19 mouse cellular contexts compared by ENCODE assay signal in the genomic region with DNA sequence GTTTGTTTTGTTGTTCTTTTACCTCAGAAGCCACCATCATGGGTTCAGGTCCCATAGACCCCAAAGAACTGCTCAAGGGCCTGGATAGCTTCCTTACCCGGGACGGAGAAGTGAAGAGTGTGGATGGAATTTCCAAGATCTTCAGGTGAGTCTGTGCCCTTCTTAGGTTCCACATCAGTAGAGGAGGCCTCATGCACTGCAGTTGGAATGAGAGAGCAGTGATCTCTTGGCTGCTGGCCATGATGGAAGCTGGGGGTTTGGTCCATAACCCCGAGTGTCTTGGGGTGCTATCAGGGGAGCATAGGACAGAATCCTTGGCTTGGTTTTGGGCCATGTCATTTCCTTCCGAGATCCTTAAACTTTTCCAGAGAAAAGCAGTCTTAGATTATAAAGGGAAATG. TPM values are rescaled to one million over a fixed set of nuclear protein-coding genes. Genes with fewer than 3 reads are reported as not detected.
DNase-seq lines count a peak whose midpoint lies in the region; ATAC-seq and TF ChIP-seq lines count a peak whose summit lies in the region.
"Had no signal": no experiment of that assay in that cellular context is flagged by ENCODE, and none has a peak within 500 bp of the region (broad histone marks: within the 10 kb centered on the region; RNA-seq: fewer than 3 reads in every experiment).

No protein-coding gene starts in this region.

- no peak overlapping the region for H3K27ac ChIP-seq in hindbrain, embryonic 14.5 days
- H3K27ac ChIP-seq in hindbrain, embryonic 12.5 days: no peak overlapping the region
- H3K27ac ChIP-seq in layer of hippocampus, adult 2 months: peak overlapping the region; percentile 51; the same call in 1 of the 2 replicates
- H3K27ac ChIP-seq in testis, adult 2 months (ENCODE audit: control insufficient read depth, insufficient read depth, low read depth, low read length): no peak overlapping the region
- H3K27ac ChIP-seq: embryonic facial prominence, embryonic 10.5 days; forebrain, embryonic 10.5 days; heart, embryonic 13.5 days; hindbrain, postnatal 0 days had no signal

- ATAC-seq in hindbrain, embryonic 14.5 days (ENCODE audit: low FRiP score): no peak
- no peak for ATAC-seq in hindbrain, embryonic 12.5 days (ENCODE audit: low FRiP score)
- ATAC-seq in CD4-positive, CD25-positive, alpha-beta regulatory T cell, adult 4 months: no peak
- ATAC-seq: forebrain, embryonic 14.5 days; hindbrain, postnatal 0 days had no signal

- no peak for TF ChIP-seq CTCF in layer of hippocampus, adult 2 months (conservative IDR thresholded peaks at IDR 0.05)
- TF ChIP-seq CTCF in testis, adult 2 months (IDR thresholded peaks at IDR 0.05; ENCODE audit: control insufficient read depth, insufficient read depth, insufficient replicate concordance, low read depth, low read length): no peak

- no peaks in the 10 kb centered on the region for H3K27me3 ChIP-seq in hindbrain, embryonic 14.5 days (ENCODE audit: control insufficient read depth, insufficient read depth, low read length)
- H3K27me3 ChIP-seq in hindbrain, embryonic 12.5 days: no peaks in the 10 kb centered on the region
- H3K27me3 ChIP-seq in testis, adult 2 months (ENCODE audit: control insufficient read depth, insufficient read depth, low read length): no peaks in the 10 kb centered on the region
- H3K27me3 ChIP-seq: heart, embryonic 13.5 days had no signal

- peaks cover 52% of the 10 kb centered on the region for H3K36me3 ChIP-seq in hindbrain, embryonic 14.5 days (replicated peaks; ENCODE audit: control insufficient read depth, insufficient read depth)
- H3K36me3 ChIP-seq in hindbrain, embryonic 12.5 days: peaks cover 50% of the 10 kb centered on the region
- H3K36me3 ChIP-seq in testis, adult 2 months (ENCODE audit: control insufficient read depth, insufficient read depth, low read length): peaks cover 4% of the 10 kb centered on the region; the same call in 1 of the 2 replicates

- TF ChIP-seq POLR2A in testis, adult 2 months (IDR thresholded peaks at IDR 0.05; ENCODE audit: control insufficient read depth, low read depth, low read length): 0 out of 2 replicates have a peak, but pooled peaks have one; percentile 12

- H3K9ac ChIP-seq in hindbrain, embryonic 14.5 days: no peak overlapping the region
- no peak overlapping the region for H3K9ac ChIP-seq in hindbrain, embryonic 12.5 days
- H3K9ac ChIP-seq: heart, embryonic 13.5 days had no signal

- H3K4me2 ChIP-seq in hindbrain, embryonic 14.5 days (replicated peaks): no peak overlapping the region
- H3K4me2 ChIP-seq in hindbrain, embryonic 12.5 days (replicated peaks): no peak overlapping the region
- H3K4me2 ChIP-seq: heart, embryonic 13.5 days had no signal

- peak; percentile 17 for DNase-seq in hindbrain, embryonic 14.5 days (ENCODE audit: low spot score)
- peak in 1 of 2 experiments; percentile 10 for DNase-seq in layer of hippocampus, adult 2 months (ENCODE audit: low spot score in 2 of 2)
- DNase-seq in layer of hippocampus, adult 11-12 months (ENCODE audit: low spot score): no peak
- no peak for DNase-seq in testis, postnatal 10 days (ENCODE audit: low spot score)
- DNase-seq: adrenal gland, postnatal 10 days; cerebellum, adult 11-12 months; cerebellum, postnatal 36 days; gastrocnemius, postnatal 36 days; heart, postnatal 36 days had no signal

- 97% methylated on average over 4 of the region's 4 CpGs for WGBS in hindbrain, embryonic 14.5 days
- 91% methylated on average over 4 of the region's 4 CpGs for WGBS in hindbrain, embryonic 12.5 days

- no peaks in the 10 kb centered on the region for H3K9me3 ChIP-seq in hindbrain, embryonic 14.5 days (ENCODE audit: control insufficient read depth, low read length)
- H3K9me3 ChIP-seq in hindbrain, embryonic 12.5 days (replicated peaks): no peaks in the 10 kb centered on the region
- H3K9me3 ChIP-seq: embryonic facial prominence, embryonic 10.5 days; forebrain, embryonic 10.5 days; G1E; heart, embryonic 13.5 days had no signal

- peaks cover 33% of the 10 kb centered on the region for H3K4me1 ChIP-seq in hindbrain, embryonic 14.5 days (replicated peaks; ENCODE audit: control insufficient read depth, insufficient read depth, low read length)
- peaks cover 27% of the 10 kb centered on the region for H3K4me1 ChIP-seq in hindbrain, embryonic 12.5 days
- no peaks in the 10 kb centered on the region for H3K4me1 ChIP-seq in testis, adult 2 months (ENCODE audit: control insufficient read depth, insufficient read depth, low read length)

- H3K4me3 ChIP-seq in hindbrain, embryonic 14.5 days (replicated peaks; ENCODE audit: low read length): no peak overlapping the region
- H3K4me3 ChIP-seq in hindbrain, embryonic 12.5 days: no peak overlapping the region
- H3K4me3 ChIP-seq in layer of hippocampus, adult 2 months: no peak overlapping the region
- no peak overlapping the region for H3K4me3 ChIP-seq in testis, adult 2 months (ENCODE audit: control insufficient read depth, low read depth, low read length)
- H3K4me3 ChIP-seq: embryonic facial prominence, embryonic 10.5 days; erythroblast, embryonic 14.5 days; forebrain, embryonic 10.5 days; heart, embryonic 13.5 days had no signal

RNA-seq across cellular contexts. Expression of gene Ppp1r10, which starts 7.0 kb away (rescaled TPM):
- polyA plus RNA-seq in hindbrain, embryonic 14.5 days (2014; fragmentation: Nextera tagmentation; extraction: Ambion mirVana): 34.8 and 37.9 TPM in 2 replicates
- polyA plus RNA-seq in hindbrain, embryonic 12.5 days (2016; fragmentation: Nextera tagmentation; extraction: Ambion mirVana): 58.3 and 68.2 TPM in 2 replicates
- 10 to 100 TPM; 83.2 to 83.8 TPM for total RNA-seq in layer of hippocampus, adult 2 months (2021)
- 100 and 104 TPM in 2 replicates for polyA plus RNA-seq in testis, adult 2 months (2012; rRNA removed)
- 10 to 100 TPM; 44.9 to 53.5 TPM for polyA plus RNA-seq in CD4-positive, CD25-positive, alpha-beta regulatory T cell, adult 4 months (2017; shearing (Covaris generic))

RNA-seq across cellular contexts. Expression of gene Mrps18b, which starts 7.1 kb away (rescaled TPM):
- polyA plus RNA-seq in hindbrain, embryonic 14.5 days (2014; fragmentation: Nextera tagmentation; extraction: Ambion mirVana): 61.4 and 63.6 TPM in 2 replicates
- 46.8 and 51.1 TPM in 2 replicates for polyA plus RNA-seq in hindbrain, embryonic 12.5 days (2016; fragmentation: Nextera tagmentation; extraction: Ambion mirVana)
- 10 to 100 TPM; 36.3 to 43.0 TPM for total RNA-seq in layer of hippocampus, adult 2 months (2021)
- polyA plus RNA-seq in testis, adult 2 months (2012; rRNA removed): 81.8 and 83.3 TPM in 2 replicates
- 10 to 100 TPM; 59.8 to 82.8 TPM for polyA plus RNA-seq in CD4-positive, CD25-positive, alpha-beta regulatory T cell, adult 4 months (2017; shearing (Covaris generic))

RNA-seq across cellular contexts. Expression of gene Atat1, which starts 13.4 kb away (rescaled TPM):
- 387 and 408 TPM in 2 replicates for polyA plus RNA-seq in hindbrain, embryonic 14.5 days (2014; fragmentation: Nextera tagmentation; extraction: Ambion mirVana)
- 294 and 303 TPM in 2 replicates for polyA plus RNA-seq in hindbrain, embryonic 12.5 days (2016; fragmentation: Nextera tagmentation; extraction: Ambion mirVana)
- total RNA-seq in layer of hippocampus, adult 2 months (2021): 10 to 100 TPM; 58.7 to 64.8 TPM
- polyA plus RNA-seq in testis, adult 2 months (2012; rRNA removed): 158 and 171 TPM in 2 replicates
- 10 to 100 TPM; 10.3 to 16.9 TPM for polyA plus RNA-seq in CD4-positive, CD25-positive, alpha-beta regulatory T cell, adult 4 months (2017; shearing (Covaris generic))

RNA-seq across cellular contexts. Expression of gene 2310061I04Rik, which starts 26.1 kb away (rescaled TPM):
- 55.3 and 57.5 TPM in 2 replicates for polyA plus RNA-seq in hindbrain, embryonic 14.5 days (2014; fragmentation: Nextera tagmentation; extraction: Ambion mirVana)
- 25.7 and 28.7 TPM in 2 replicates for polyA plus RNA-seq in hindbrain, embryonic 12.5 days (2016; fragmentation: Nextera tagmentation; extraction: Ambion mirVana)
- total RNA-seq in layer of hippocampus, adult 2 months (2021): 10 to 100 TPM; 53.4 to 62.4 TPM
- polyA plus RNA-seq in testis, adult 2 months (2012; rRNA removed): 144 and 172 TPM in 2 replicates
- 10 to 100 TPM; 12.6 to 15.3 TPM for polyA plus RNA-seq in CD4-positive, CD25-positive, alpha-beta regulatory T cell, adult 4 months (2017; shearing (Covaris generic))

RNA-seq across cellular contexts. Expression of gene Dhx16, which starts 43.7 kb away (rescaled TPM):
- 25.8 and 29.0 TPM in 2 replicates for polyA plus RNA-seq in hindbrain, embryonic 14.5 days (2014; fragmentation: Nextera tagmentation; extraction: Ambion mirVana)
- polyA plus RNA-seq in hindbrain, embryonic 12.5 days (2016; fragmentation: Nextera tagmentation; extraction: Ambion mirVana): 45.2 and 46.0 TPM in 2 replicates
- 10 to 100 TPM; 28.1 to 31.3 TPM for total RNA-seq in layer of hippocampus, adult 2 months (2021)
- polyA plus RNA-seq in testis, adult 2 months (2012; rRNA removed): 81.3 and 89.0 TPM in 2 replicates
- 10 to 100 TPM; 13.4 to 39.3 TPM for polyA plus RNA-seq in CD4-positive, CD25-positive, alpha-beta regulatory T cell, adult 4 months (2017; shearing (Covaris generic))
